Mouse (Mus musculus): Measurements from ENCODE around the gene Radil.

- TF ChIP-seq EP300 (IDR thresholded peaks at IDR 0.05; ENCODE audit: insufficient read depth, low read depth, low read length) (no peak), CTCF (IDR thresholded peaks at IDR 0.05) (peak; percentile 74), POLR2A (IDR thresholded peaks at IDR 0.05; ENCODE audit: insufficient read depth, low read depth, low read length) (no peak)
Measured at GRCm38 (mm10) chr5:142482512-142482911, 68.4 kb downstream of the Radil start.
